Mouse (Mus musculus): ENCODE measurements around the gene Slc41a3. TPM values are rescaled to one million over a fixed set of nuclear protein-coding genes. Genes with fewer than 3 reads are reported as not detected.

Slc41a3 gene
- 5.0 and 5.4 TPM in 2 replicates for polyA plus RNA-seq (2012; rRNA removed)

DNA sequence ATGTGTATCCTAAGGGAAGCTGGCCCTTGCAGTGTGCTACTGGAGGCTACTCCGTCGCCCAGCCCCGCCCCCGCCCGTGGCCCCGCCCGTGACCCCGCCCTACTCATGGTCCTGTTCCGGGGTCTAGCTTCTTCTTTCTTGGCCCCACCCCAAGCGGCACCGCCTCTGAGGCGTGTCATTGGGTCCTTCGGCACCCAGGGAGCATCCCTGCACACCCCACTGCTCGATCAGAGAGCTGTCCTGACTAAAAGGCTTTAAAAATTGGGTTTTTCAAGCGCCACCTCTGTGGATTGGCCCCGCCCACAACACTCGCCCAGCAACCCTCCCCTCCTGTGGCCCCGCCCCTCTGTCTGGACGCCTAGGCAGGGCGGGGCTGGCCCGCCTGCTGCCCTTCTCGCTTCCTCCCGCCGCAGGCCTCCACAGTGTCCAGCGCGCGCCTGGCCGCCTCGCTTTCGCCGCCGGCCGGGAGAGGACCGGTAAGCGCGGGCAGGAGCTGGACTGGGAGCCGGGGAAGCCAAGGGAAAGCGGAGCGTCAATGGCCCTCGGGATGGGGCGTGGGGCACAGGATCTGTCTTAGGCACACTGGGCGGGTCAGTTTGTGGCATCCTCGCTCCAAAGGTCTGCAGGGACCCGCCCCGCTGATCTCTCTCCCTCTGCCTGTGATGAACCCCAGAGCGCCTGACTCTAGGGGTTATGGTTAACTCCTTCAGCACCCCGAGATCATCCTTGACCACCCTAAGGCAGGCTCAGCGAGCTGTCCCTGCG lies at the start of gene Slc41a3:
Gene Slc41a3, plus strand, starts transcription at position 193 of the 765 bp plus-strand sequence.
- H3K4me3 ChIP-seq (ENCODE audit: insufficient read depth, low read length), result peak within 1 kb of the TSS; percentile 50
- TF ChIP-seq POLR2A (IDR thresholded peaks at IDR 0.05; ENCODE audit: extremely low read depth, insufficient read depth, low read length), result no peak
- TF ChIP-seq CTCF (IDR thresholded peaks at IDR 0.05; ENCODE audit: extremely low read depth, insufficient read depth, low read length), result no peak
- H3K27ac ChIP-seq (ENCODE audit: insufficient read depth, low read length), result no peak within 1 kb of the TSS
- no peaks in the 10 kb centered on the region for H3K4me1 ChIP-seq (ENCODE audit: control insufficient read depth, insufficient read depth, low read length)

GRCm38 (mm10) chr6:90556534-90557058 lies 47.9 kb upstream of the Slc41a3 start:
- H3K4me1 ChIP-seq (ENCODE audit: control insufficient read depth, insufficient read depth, low read length), result peaks cover 4% of the 10 kb centered on the region
- H3K27ac ChIP-seq (ENCODE audit: insufficient read depth, low read length), result no peak overlapping the region
- no peak overlapping the region for H3K4me3 ChIP-seq (ENCODE audit: insufficient read depth, low read length)
- TF ChIP-seq CTCF (IDR thresholded peaks at IDR 0.05; ENCODE audit: extremely low read depth, insufficient read depth, low read length), result no peak

DNA sequence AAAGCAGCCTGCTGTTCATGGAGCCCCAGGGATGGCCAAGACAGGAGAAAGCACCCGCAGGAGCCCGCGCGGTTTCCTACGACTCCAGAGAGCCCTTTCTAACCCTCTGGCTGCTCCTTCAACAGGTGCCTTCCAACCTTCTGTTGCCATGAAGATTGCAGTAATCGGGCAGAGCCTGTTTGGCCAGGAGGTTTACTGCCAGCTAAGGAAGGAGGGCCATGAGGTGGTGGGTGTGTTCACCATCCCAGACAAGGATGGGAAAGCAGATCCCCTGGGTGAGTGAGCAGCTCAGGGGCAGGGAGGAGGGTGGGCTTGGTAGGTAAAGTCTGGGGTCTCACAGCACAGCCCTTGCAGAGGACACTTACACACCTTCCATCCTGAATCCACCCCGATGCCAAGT lies 47.4 kb upstream of the Slc41a3 start:
- peaks cover 4% of the 10 kb centered on the region for H3K4me1 ChIP-seq (ENCODE audit: control insufficient read depth, insufficient read depth, low read length)
- H3K27ac ChIP-seq (ENCODE audit: insufficient read depth, low read length), result no peak overlapping the region
- TF ChIP-seq POLR2A (IDR thresholded peaks at IDR 0.05; ENCODE audit: extremely low read depth, insufficient read depth, low read length) (no peak), CTCF (IDR thresholded peaks at IDR 0.05; ENCODE audit: extremely low read depth, insufficient read depth, low read length) (no peak)
- no peak overlapping the region for H3K4me3 ChIP-seq (ENCODE audit: insufficient read depth, low read length)

- peaks cover 4% of the 10 kb centered on the region for H3K4me1 ChIP-seq (ENCODE audit: control insufficient read depth, insufficient read depth, low read length)
- TF ChIP-seq POLR2A (IDR thresholded peaks at IDR 0.05; ENCODE audit: extremely low read depth, insufficient read depth, low read length) (no peak), CTCF (IDR thresholded peaks at IDR 0.05; ENCODE audit: extremely low read depth, insufficient read depth, low read length) (no peak)
- no peak overlapping the region for H3K4me3 ChIP-seq (ENCODE audit: insufficient read depth, low read length)
- H3K27ac ChIP-seq (ENCODE audit: insufficient read depth, low read length), result no peak overlapping the region
Observed at GRCm38 (mm10) chr6:90557829-90558693, 46.5 kb upstream of the Slc41a3 start.

DNA sequence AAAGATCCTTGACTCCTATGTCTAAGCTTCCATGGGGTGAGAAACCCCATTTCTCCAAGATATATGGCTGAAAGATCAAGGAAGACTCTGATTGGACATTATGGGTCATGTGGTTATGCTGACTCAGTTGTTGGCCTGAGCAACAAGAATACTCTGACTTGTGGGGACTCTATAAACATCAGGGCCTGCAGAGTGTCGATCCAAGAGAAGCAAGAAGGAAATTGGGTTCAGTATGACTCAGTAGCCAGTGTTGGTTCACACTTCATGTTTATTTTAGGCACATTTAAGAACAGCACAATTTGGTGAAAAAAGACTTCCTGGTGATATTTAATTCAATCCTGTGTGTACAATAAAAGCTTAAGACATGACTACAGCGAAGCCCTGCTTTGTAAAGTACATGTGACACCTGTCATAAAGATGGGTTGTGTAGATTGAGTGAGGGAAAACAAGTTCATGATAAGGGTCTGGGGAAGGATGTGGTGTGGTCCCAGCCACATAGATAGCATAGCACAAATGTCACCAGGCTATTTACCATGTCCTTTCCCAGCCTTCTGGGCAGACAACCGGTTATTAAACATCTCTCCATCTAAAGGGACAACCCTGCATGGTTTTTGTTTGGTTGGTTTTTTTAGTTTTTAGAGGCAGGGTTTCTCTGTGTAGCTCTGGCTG lies 44.0 kb upstream of the Slc41a3 start:
- Histone ChIP-seq H3K4me3 (ENCODE audit: insufficient read depth, low read length) (no peak overlapping the region), H3K27ac (ENCODE audit: insufficient read depth, low read length) (no peak overlapping the region), H3K4me1 (ENCODE audit: control insufficient read depth, insufficient read depth, low read length) (peaks cover 10% of the 10 kb centered on the region)
- TF ChIP-seq CTCF (IDR thresholded peaks at IDR 0.05; ENCODE audit: extremely low read depth, insufficient read depth, low read length), result no peak

GRCm38 (mm10) chr6:90561234-90561781 lies 43.2 kb upstream of the Slc41a3 start:
- Histone ChIP-seq H3K4me3 (ENCODE audit: insufficient read depth, low read length) (no peak overlapping the region), H3K4me1 (ENCODE audit: control insufficient read depth, insufficient read depth, low read length) (peaks cover 11% of the 10 kb centered on the region), H3K27ac (ENCODE audit: insufficient read depth, low read length) (no peak overlapping the region)
- TF ChIP-seq CTCF (IDR thresholded peaks at IDR 0.05; ENCODE audit: extremely low read depth, insufficient read depth, low read length) (peak; percentile 22; the same call in 1 of the 2 replicates), POLR2A (IDR thresholded peaks at IDR 0.05; ENCODE audit: extremely low read depth, insufficient read depth, low read length) (no peak)

- TF ChIP-seq CTCF (IDR thresholded peaks at IDR 0.05; ENCODE audit: extremely low read depth, insufficient read depth, low read length), result no peak
- no peak for TF ChIP-seq POLR2A (IDR thresholded peaks at IDR 0.05; ENCODE audit: extremely low read depth, insufficient read depth, low read length)
- H3K4me1 ChIP-seq (ENCODE audit: control insufficient read depth, insufficient read depth, low read length), result peaks cover 13% of the 10 kb centered on the region
Observed at GRCm38 (mm10) chr6:90564240-90564639, 40.3 kb upstream of the Slc41a3 start.

GRCm38 (mm10) chr6:90565357-90566215 lies 38.9 kb upstream of the Slc41a3 start:
- Histone ChIP-seq H3K4me3 (ENCODE audit: insufficient read depth, low read length) (no peak overlapping the region), H3K27ac (ENCODE audit: insufficient read depth, low read length) (no peak overlapping the region), H3K4me1 (ENCODE audit: control insufficient read depth, insufficient read depth, low read length) (peaks cover 11% of the 10 kb centered on the region)
- TF ChIP-seq CTCF (IDR thresholded peaks at IDR 0.05; ENCODE audit: extremely low read depth, insufficient read depth, low read length) (no peak), POLR2A (IDR thresholded peaks at IDR 0.05; ENCODE audit: extremely low read depth, insufficient read depth, low read length) (no peak)

More at GRCm38 (mm10) chr6:90564240-90564639, 40.3 kb upstream of the Slc41a3 start:
- no peak overlapping the region for H3K27ac ChIP-seq (ENCODE audit: insufficient read depth, low read length)
- H3K4me3 ChIP-seq (ENCODE audit: insufficient read depth, low read length), result no peak overlapping the region

Measured in cortical plate, adult 2 months (tissue).